ENCODE assay signal across 19 mouse cellular contexts in the genomic region with DNA sequence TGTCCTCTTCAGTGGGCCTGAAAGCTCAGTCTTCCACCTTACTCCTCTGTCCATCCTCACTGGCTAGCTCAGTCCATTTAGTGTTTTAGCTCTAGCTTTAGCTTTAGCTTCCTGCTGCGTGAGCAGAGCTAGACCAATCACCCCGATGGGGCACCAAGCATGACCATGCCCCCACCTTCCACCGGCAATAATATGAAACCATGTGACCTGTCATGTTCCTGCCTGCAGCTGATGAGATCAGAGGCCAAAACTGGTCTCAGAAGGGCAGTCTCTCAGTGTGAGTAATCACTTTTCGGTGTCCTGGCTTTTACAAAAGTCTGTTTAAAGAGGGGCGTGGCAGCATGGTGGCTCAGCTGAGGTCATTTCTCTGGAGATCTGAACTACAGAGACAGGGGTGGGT.
DNase-seq lines count a peak whose midpoint lies in the region; ATAC-seq and TF ChIP-seq lines count a peak whose summit lies in the region.
"Had no signal": no experiment of that assay in that cellular context is flagged by ENCODE, and none has a peak within 500 bp of the region (broad histone marks: within the 10 kb centered on the region; RNA-seq: fewer than 3 reads in every experiment).

No protein-coding gene starts in this region.

- no peak overlapping the region for H3ac ChIP-seq in myocyte (ENCODE audit: control insufficient read depth, insufficient read length)

- WGBS in heart, embryonic 16.5 days: 44% methylated on average over 5 of the region's 5 CpGs
- 70% methylated on average over 5 of the region's 5 CpGs for WGBS in midbrain, embryonic 16.5 days

- no peaks in the 10 kb centered on the region for H3K79me2 ChIP-seq in myocyte (ENCODE audit: control insufficient read depth, insufficient read depth)

- no peak for DNase-seq in layer of hippocampus, adult 2 months (ENCODE audit: low spot score in 2 of 2)
- DNase-seq in layer of hippocampus, adult 11-12 months (ENCODE audit: low spot score): no peak
- peak; percentile 79 for DNase-seq in MN1 (ENCODE audit: low spot score)
- no peak for DNase-seq in right cerebral cortex, postnatal 4 days
- DNase-seq in right cerebral cortex, postnatal 14 days: no peak
- DNase-seq: cerebellum, adult 11-12 months; gastrocnemius, postnatal 25 days; kidney, adult 9 months; lung, postnatal 4 days; thymus, adult 2 months had no signal

- no peak for TF ChIP-seq CTCF in layer of hippocampus, adult 2 months (conservative IDR thresholded peaks at IDR 0.05)

- peaks cover 14% of the 10 kb centered on the region for H3K36me3 ChIP-seq in heart, embryonic 16.5 days (ENCODE audit: control insufficient read depth, insufficient read depth)
- H3K36me3 ChIP-seq in myocyte (ENCODE audit: control insufficient read depth, insufficient read depth): no peaks in the 10 kb centered on the region
- peaks cover 15% of the 10 kb centered on the region for H3K36me3 ChIP-seq in midbrain, embryonic 16.5 days (ENCODE audit: control insufficient read depth, insufficient read depth, low read length)
- H3K36me3 ChIP-seq: liver, embryonic 15.5 days had no signal

- H3K27me3 ChIP-seq in heart, embryonic 16.5 days (ENCODE audit: control insufficient read depth, insufficient read depth, low read length): no peaks in the 10 kb centered on the region
- H3K27me3 ChIP-seq in myocyte (ENCODE audit: control insufficient read depth, insufficient read depth, insufficient read length): no peaks in the 10 kb centered on the region
- no peaks in the 10 kb centered on the region for H3K27me3 ChIP-seq in midbrain, embryonic 16.5 days (ENCODE audit: control insufficient read depth, insufficient read depth, low read depth, low read length)
- H3K27me3 ChIP-seq: embryonic facial prominence, embryonic 13.5 days; hindbrain, embryonic 15.5 days; limb, embryonic 12.5 days; liver, embryonic 15.5 days; midbrain, embryonic 13.5 days had no signal

- TF ChIP-seq POLR2A in myocyte (IDR thresholded peaks at IDR 0.05; ENCODE audit: insufficient read length, low read depth): no peak

- no peak overlapping the region for H3K4me2 ChIP-seq in heart, embryonic 16.5 days (ENCODE audit: low read depth, low read length)
- H3K4me2 ChIP-seq in myocyte (ENCODE audit: low read depth): no peak overlapping the region
- H3K4me2 ChIP-seq in midbrain, embryonic 16.5 days (ENCODE audit: low read length): no peak overlapping the region
- H3K4me2 ChIP-seq: embryonic facial prominence, embryonic 13.5 days; hindbrain, embryonic 15.5 days; limb, embryonic 12.5 days; liver, embryonic 15.5 days; midbrain, embryonic 13.5 days had no signal

- H3K9ac ChIP-seq in heart, embryonic 16.5 days (ENCODE audit: low read length): no peak overlapping the region
- no peak overlapping the region for H3K9ac ChIP-seq in midbrain, embryonic 16.5 days (ENCODE audit: low read depth, low read length)
- H3K9ac ChIP-seq: embryonic facial prominence, embryonic 13.5 days; hindbrain, embryonic 15.5 days; limb, embryonic 12.5 days; liver, embryonic 15.5 days; midbrain, embryonic 13.5 days had no signal

- H3K4me1 ChIP-seq in heart, embryonic 16.5 days (ENCODE audit: control insufficient read depth, insufficient read depth, low read length): peaks cover 28% of the 10 kb centered on the region
- peaks cover 4% of the 10 kb centered on the region for H3K4me1 ChIP-seq in midbrain, embryonic 16.5 days (ENCODE audit: control insufficient read depth, insufficient read depth, low read length)
- H3K4me1 ChIP-seq: embryonic facial prominence, embryonic 13.5 days; hindbrain, embryonic 15.5 days; limb, embryonic 12.5 days; liver, embryonic 15.5 days had no signal

- no peak overlapping the region for H3K4me3 ChIP-seq in layer of hippocampus, adult 2 months
- H3K4me3 ChIP-seq in heart, embryonic 16.5 days (ENCODE audit: low read length): no peak overlapping the region
- H3K4me3 ChIP-seq in myocyte: no peak overlapping the region
- no peak overlapping the region for H3K4me3 ChIP-seq in midbrain, embryonic 16.5 days (ENCODE audit: low read depth, low read length)
- H3K4me3 ChIP-seq: embryonic facial prominence, embryonic 13.5 days; hindbrain, embryonic 15.5 days; left cerebral cortex, adult 2 months; limb, embryonic 12.5 days; liver, embryonic 15.5 days; midbrain, embryonic 13.5 days had no signal

- peak; percentile 66 for ATAC-seq in heart, embryonic 16.5 days (replicated peaks; ENCODE audit: extremely low read depth, insufficient read depth, low FRiP score)
- no peak for ATAC-seq in midbrain, embryonic 16.5 days
- ATAC-seq: midbrain, embryonic 13.5 days had no signal

- H3K27ac ChIP-seq in layer of hippocampus, adult 2 months: peak overlapping the region; percentile 54; the same call in 1 of the 2 replicates
- peak overlapping the region; percentile 73 for H3K27ac ChIP-seq in heart, embryonic 16.5 days (ENCODE audit: low read length)
- no peak overlapping the region for H3K27ac ChIP-seq in midbrain, embryonic 16.5 days (ENCODE audit: low read length)
- H3K27ac ChIP-seq: embryonic facial prominence, embryonic 13.5 days; hindbrain, embryonic 15.5 days; left cerebral cortex, adult 2 months; limb, embryonic 12.5 days; liver, embryonic 15.5 days; midbrain, embryonic 13.5 days had no signal

- H3K9me3 ChIP-seq in heart, embryonic 16.5 days (replicated peaks; ENCODE audit: control insufficient read depth, low read length): no peaks in the 10 kb centered on the region
- no peaks in the 10 kb centered on the region for H3K9me3 ChIP-seq in midbrain, embryonic 16.5 days (replicated peaks; ENCODE audit: control insufficient read depth, low read length, poor library complexity, severe bottlenecking)
- H3K9me3 ChIP-seq: embryonic facial prominence, embryonic 13.5 days; hindbrain, embryonic 15.5 days; limb, embryonic 12.5 days; liver, embryonic 15.5 days; midbrain, embryonic 13.5 days had no signal

TF ChIP-seq in myocyte, 11 proteins besides CTCF, POLR2A, EP300 and RAD21:
- TF ChIP-seq USF1 (IDR thresholded peaks at IDR 0.05; ENCODE audit: low read depth) (peak; percentile 2), REST (IDR thresholded peaks at IDR 0.05; ENCODE audit: insufficient read depth, insufficient read length) (no peak), TCF3 (IDR thresholded peaks at IDR 0.05; ENCODE audit: insufficient read length, low read depth) (no peak), MAX (IDR thresholded peaks at IDR 0.05; ENCODE audit: low read depth) (no peak)
TF ChIP-seq in myocyte: peak in this region for 1.
